Mouse (Mus musculus) liver, adult 2 months (tissue): ENCODE measurements around the gene Frmd4a. TPM values are rescaled to one million over a fixed set of nuclear protein-coding genes. Genes with fewer than 3 reads are reported as not detected.

Experiments
- DNase-seq: peaks from one replicate; pipeline ENCODE4 v3.0.0-alpha.2; 2011; ENCODE audit warnings: low read depth, low spot score; ENCODE audit errors: extremely low read depth
- H3K27ac ChIP-seq: fragments of 200-500 bp; replicated peaks from 2 replicates; pipeline ENCODE4 v1.5.1; 2012; ENCODE audit warnings: low read depth, mild to moderate bottlenecking, control low read depth, inconsistent platforms, low read length; ENCODE audit not compliant: insufficient read depth
- H3K27me3 ChIP-seq: fragments of 200-500 bp; 2 replicates; pipeline ENCODE4 v1.6.1; 2012; ENCODE audit warnings: mild to moderate bottlenecking, moderate library complexity, low read length, inconsistent platforms; ENCODE audit not compliant: control insufficient read depth, insufficient read depth
- H3K36me3 ChIP-seq: fragments of 200-500 bp; 2 replicates; pipeline ENCODE4 v1.6.1; 2012; ENCODE audit warnings: low read length, inconsistent platforms; ENCODE audit not compliant: control insufficient read depth, insufficient read depth
- H3K4me1 ChIP-seq: fragments of 200-500 bp; 2 replicates; pipeline ENCODE4 v1.6.1; 2011; ENCODE audit warnings: low read length; ENCODE audit not compliant: control insufficient read depth, insufficient read depth
- H3K4me3 ChIP-seq: fragments of 200-500 bp; 2 replicates; pipeline ENCODE4 v1.5.1; 2011; ENCODE audit warnings: low read depth, mild to moderate bottlenecking, control low read depth, low read length, moderate library complexity; ENCODE audit not compliant: insufficient read depth
- H3K79me2 ChIP-seq: fragments of 200-500 bp; 2 replicates; pipeline ENCODE4 v1.6.1; 2012; ENCODE audit warnings: inconsistent platforms, mild to moderate bottlenecking, low read length, moderate library complexity; ENCODE audit not compliant: control insufficient read depth, insufficient read depth
- H3K9ac ChIP-seq: fragments of 200-500 bp; 2 replicates; pipeline ENCODE4 v1.6.1; 2012; ENCODE audit warnings: low read depth, mild to moderate bottlenecking, control low read depth, inconsistent platforms, low read length
- CTCF ChIP-seq: fragments of 200-500 bp; IDR thresholded peaks from 2 replicates; pipeline ENCODE4 v1.5.1; 2011; ENCODE audit warnings: low read depth, low read length, control low read depth
- POLR2A ChIP-seq: fragments of 200-500 bp; IDR thresholded peaks from 2 replicates; pipeline ENCODE4 v1.6.1; 2011; ENCODE audit warnings: low read length, control low read depth; ENCODE audit not compliant: insufficient read depth; ENCODE audit errors: extremely low read depth
- WGBS: fragments of 180-500 bp; shearing (Covaris S2); methylation state at CpG from one replicate; pipeline ENCODE4 v1.1.7; 2018; 5-methylcytosine and 5-hydroxymethylcytosine counted together
- polyA plus RNA-seq: library from polyadenylated mRNA; depleted of rRNA; stranded (reverse); fragments of >200 nt; gene quantifications from 2 replicates; pipeline ENCODE4 v1.2.3, GENCODE M21; 2012
- total RNA-seq: library from RNA; depleted of rRNA; stranded (reverse); fragments of >200 nt; gene quantifications from 2 replicates; pipeline ENCODE4 v1.2.3, GENCODE M21; 2014

Frmd4a gene
- total and polyA plus RNA-seq, 2 experiments, result 2.1 to 3.1 TPM

DNA sequence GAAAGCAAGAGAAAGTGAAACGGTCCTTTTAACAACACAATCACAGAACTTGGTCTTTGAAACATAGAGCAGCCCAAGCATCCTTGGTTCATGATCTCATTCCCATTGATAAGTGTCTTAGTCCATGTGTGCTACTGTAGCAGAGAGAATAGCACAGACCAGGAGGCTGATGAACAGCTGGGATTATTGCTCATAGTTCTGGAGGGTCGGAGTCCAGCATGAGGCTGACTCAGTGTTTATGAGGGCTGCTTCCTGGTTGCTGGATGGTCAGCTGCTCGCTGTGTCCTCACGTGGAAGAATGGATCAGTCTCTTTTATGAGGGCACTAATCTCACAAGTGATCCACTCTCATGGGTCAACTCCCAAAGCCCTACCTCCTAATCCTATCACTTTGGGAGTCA lies 347.4 kb downstream of the Frmd4a start:
- Histone ChIP-seq H3K79me2 (no peaks in the 10 kb centered on the region), H3K27me3 (no peaks in the 10 kb centered on the region; the same call in 1 of the 2 replicates), H3K4me3 (no peak overlapping the region), H3K27ac (no peak overlapping the region), H3K4me1 (no peaks in the 10 kb centered on the region), H3K9ac (no peak overlapping the region), H3K36me3 (no peaks in the 10 kb centered on the region)
- WGBS, result 77% methylated on average over 4 of the region's 4 CpGs
- no peak for DNase-seq
- no peak for TF ChIP-seq CTCF
- no peak for TF ChIP-seq POLR2A

DNA sequence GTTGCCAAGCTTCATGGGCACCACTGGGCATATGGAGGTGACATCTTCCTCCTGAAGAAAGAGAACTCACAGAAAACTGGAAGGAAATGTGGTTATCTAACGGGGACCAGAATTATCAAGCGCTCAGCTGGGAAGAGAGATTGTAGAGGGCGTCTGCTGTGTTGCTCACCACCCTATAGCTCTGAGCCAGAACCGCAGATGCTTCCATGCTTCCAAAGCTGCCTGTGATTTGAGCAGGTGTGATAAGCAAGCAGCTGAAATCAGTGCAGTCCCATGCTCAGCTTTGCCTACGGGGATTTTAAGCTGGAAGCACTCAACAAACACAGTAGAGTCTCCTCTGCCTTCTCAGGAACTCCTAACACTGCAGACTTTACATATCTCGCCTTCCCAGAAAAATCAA lies 351.0 kb downstream of the Frmd4a start:
- DNase-seq, result no peak
- Histone ChIP-seq H3K4me3 (no peak overlapping the region), H3K9ac (no peak overlapping the region), H3K4me1 (no peaks in the 10 kb centered on the region), H3K27ac (no peak overlapping the region), H3K27me3 (no peaks in the 10 kb centered on the region; the same call in 1 of the 2 replicates), H3K36me3 (no peaks in the 10 kb centered on the region), H3K79me2 (no peaks in the 10 kb centered on the region)
- no peak for TF ChIP-seq POLR2A
- no peak for TF ChIP-seq CTCF
- WGBS, result 77% methylated on average over 6 of the region's 6 CpGs

DNA sequence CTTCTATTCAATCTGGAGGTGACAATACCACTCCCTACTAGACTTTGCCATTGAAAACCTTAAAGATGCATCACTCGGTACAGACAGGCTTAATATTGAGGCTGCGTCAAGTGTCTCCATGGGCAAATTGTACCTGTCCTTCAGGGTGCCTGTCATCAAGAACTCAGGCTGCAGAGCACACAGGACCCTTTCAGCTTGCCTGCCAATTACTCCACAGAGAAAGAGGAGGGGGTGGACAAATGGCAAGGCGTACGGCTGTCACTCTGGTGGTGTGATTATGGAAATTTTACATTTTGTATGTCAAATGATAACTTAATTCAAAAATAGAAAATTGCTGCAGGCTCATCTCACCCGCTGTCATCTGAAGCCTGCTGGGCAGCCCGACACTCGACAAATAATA lies 353.0 kb downstream of the Frmd4a start:
- no peaks in the 10 kb centered on the region for H3K36me3 ChIP-seq
- no peaks in the 10 kb centered on the region for H3K27me3 ChIP-seq
- no peak overlapping the region for H3K4me3 ChIP-seq
- no peak overlapping the region for H3K9ac ChIP-seq
- 93% methylated on average over 7 of the region's 7 CpGs for WGBS
- TF ChIP-seq CTCF (no peak), POLR2A (no peak)
- no peaks in the 10 kb centered on the region for H3K79me2 ChIP-seq
- no peak for DNase-seq
- H3K27ac ChIP-seq, result no peak overlapping the region
- H3K4me1 ChIP-seq, result no peaks in the 10 kb centered on the region

DNA sequence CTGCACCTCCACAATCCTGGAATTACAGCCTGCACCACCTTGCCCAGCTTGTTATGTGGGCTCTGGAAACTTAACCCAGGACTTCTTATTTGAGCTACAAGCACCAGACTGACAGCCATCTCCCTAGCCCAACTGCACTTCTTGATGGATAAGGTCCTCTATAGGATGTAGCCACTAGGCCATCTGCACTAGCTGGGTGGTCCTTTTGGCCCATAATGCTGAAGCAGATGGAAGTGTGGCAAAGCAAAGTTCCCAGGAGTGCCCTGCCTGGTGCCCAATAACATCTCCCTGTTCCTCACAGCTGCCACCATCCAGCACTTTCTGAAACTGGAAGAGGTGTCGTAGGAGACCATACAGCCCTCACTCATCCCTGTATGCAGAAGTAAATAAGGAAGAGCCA lies 353.8 kb downstream of the Frmd4a start:
- no peak overlapping the region for H3K4me3 ChIP-seq
- H3K4me1 ChIP-seq, result no peaks in the 10 kb centered on the region
- H3K36me3 ChIP-seq, result no peaks in the 10 kb centered on the region
- no peaks in the 10 kb centered on the region for H3K27me3 ChIP-seq
- H3K79me2 ChIP-seq, result no peaks in the 10 kb centered on the region
- TF ChIP-seq POLR2A (no peak), CTCF (no peak)
- WGBS, result 100% methylated on average over 1 of the region's 1 CpGs
- no peak overlapping the region for H3K9ac ChIP-seq
- no peak overlapping the region for H3K27ac ChIP-seq
- no peak for DNase-seq

DNA sequence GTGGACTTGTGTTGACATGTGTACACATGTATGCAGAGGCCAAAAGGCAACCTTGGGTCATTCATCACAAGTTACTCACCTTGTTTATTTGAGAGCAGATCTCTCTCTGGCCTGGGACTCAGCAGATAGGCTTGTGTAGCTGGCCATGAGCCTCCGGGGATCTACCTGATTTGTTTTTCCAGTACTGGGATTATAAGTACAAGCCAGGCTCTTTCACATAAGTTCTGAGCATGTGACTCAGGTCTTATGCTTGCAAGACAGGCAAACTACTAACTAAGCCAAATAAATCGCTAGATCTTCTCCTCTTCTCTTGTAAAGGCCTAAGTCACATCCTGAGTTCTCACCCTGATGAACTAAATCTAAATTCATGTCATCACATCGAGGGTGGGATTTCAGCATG lies 361.3 kb downstream of the Frmd4a start:
- Histone ChIP-seq H3K9ac (no peak overlapping the region), H3K27ac (no peak overlapping the region), H3K36me3 (no peaks in the 10 kb centered on the region), H3K4me1 (no peaks in the 10 kb centered on the region), H3K79me2 (no peaks in the 10 kb centered on the region), H3K4me3 (no peak overlapping the region), H3K27me3 (no peaks in the 10 kb centered on the region)
- DNase-seq, result no peak
- TF ChIP-seq POLR2A (no peak), CTCF (no peak)
- WGBS, result 73% methylated on average over 3 of the region's 3 CpGs

DNA sequence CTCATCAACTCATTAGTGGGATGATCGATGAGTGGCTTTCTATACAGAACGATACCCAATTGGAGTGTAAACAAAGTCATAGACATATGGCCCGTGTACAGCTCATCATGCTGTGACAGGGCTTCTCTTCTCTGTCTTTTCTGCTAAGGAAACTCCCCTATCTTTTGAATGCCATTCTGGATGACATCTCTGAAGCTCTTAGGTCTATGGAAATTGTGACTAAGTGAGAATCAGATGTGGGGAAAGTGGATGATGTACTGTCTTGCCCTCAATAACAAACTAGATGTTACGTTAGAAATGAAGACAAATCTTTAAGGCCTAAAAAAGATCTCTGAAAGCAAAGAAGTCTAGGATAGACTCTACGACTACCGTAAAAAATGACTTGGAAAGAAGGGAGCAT lies 362.9 kb downstream of the Frmd4a start:
- DNase-seq, result no peak
- Histone ChIP-seq H3K4me3 (no peak overlapping the region), H3K27ac (no peak overlapping the region), H3K27me3 (no peaks in the 10 kb centered on the region), H3K4me1 (no peaks in the 10 kb centered on the region), H3K79me2 (no peaks in the 10 kb centered on the region), H3K9ac (no peak overlapping the region), H3K36me3 (no peaks in the 10 kb centered on the region)
- 86% methylated on average over 6 of the region's 6 CpGs for WGBS
- no peak for TF ChIP-seq CTCF
- TF ChIP-seq POLR2A, result no peak

DNA sequence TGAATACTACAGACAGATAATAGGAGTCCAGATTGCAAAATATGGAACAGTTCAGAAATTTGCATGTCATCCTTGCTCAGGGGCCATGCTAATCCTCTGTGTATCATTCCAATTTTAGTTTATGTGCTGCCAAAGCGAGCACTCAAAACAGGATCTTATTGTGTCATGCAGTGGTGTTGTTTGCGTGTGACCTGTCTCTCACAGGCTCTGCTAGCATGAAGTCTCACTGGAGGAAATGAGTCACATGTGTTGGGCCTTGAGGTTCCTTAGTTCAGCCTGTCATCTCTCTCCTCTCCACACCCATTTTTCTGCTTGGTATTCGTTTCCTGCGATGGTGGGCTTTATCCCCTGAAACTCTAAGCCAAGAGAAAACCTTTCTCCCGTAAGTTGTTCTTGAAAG lies 363.4 kb downstream of the Frmd4a start:
- Histone ChIP-seq H3K36me3 (no peaks in the 10 kb centered on the region), H3K9ac (no peak overlapping the region), H3K27me3 (no peaks in the 10 kb centered on the region), H3K79me2 (no peaks in the 10 kb centered on the region), H3K27ac (no peak overlapping the region), H3K4me1 (no peaks in the 10 kb centered on the region), H3K4me3 (no peak overlapping the region)
- WGBS, result 84% methylated on average over 5 of the region's 5 CpGs
- DNase-seq, result no peak
- no peak for TF ChIP-seq POLR2A
- TF ChIP-seq CTCF, result no peak
